Mouse (Mus musculus) mammary gland, adult 2 months (tissue): ENCODE measurements around the gene Hmbs. TPM values are rescaled to one million over a fixed set of nuclear protein-coding genes. Genes with fewer than 3 reads are reported as not detected.

Experiments used
- polyA plus RNA-seq: library from polyadenylated mRNA; depleted of rRNA; stranded (reverse); fragments of >200 nt; gene quantifications from 2 replicates; pipeline ENCODE4 v1.2.3, GENCODE M21; 2012; ENCODE audit warnings: low replicate concordance; rRNA removed

The Hmbs gene
- polyA plus RNA-seq: 41.3 and 52.7 TPM in 2 replicates

GRCm38 (mm10) chr9:44343781-44344421 is at the start of gene Hmbs:
Gene Hmbs (minus strand): TSS chr9:44344228.

GRCm38 (mm10) chr9:44379054-44379834 is 35.2 kb upstream of the Hmbs start, which contains the start of gene Hyou1:
Gene Hyou1 (plus strand): TSS chr9:44379490.

DNA sequence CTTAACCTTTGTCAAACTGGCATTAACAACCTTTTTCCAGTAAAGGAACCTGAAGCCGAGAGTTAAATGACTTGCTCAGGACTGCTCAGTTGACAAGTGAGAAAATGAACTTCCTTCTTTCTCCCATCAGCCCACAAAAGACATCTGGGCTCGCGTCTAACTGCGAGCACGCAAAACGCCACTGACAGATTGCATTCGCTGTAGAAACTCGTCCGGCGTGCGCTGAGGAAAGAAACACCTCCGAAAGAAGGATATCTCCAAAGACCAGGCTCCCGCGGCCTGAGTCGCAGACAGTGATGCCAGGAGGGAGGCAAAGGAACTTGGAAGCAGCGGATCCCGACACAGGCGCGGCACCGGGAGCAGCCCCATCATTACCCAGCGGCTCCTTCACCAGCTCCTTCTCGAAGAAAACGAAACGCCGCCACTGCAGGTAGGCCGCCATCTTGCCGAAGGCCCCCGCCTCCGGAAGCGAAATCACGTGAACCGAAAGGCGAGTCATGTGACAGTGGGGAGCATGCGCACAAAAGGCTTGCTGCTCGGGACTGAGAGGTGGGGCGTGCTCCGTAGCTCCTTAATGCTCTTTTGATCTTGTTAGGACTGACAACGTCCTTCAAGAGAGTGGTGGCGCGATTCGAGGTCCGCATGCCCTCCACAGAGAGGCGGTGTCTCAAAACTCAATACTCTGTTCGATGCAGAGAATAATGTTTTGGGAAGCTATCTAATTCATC is 17.3 kb upstream of the Hmbs start, which contains the start of gene Vps11:
Gene Vps11, minus strand, starts transcription at position 481 of the 728 bp plus-strand sequence.

GRCm38 (mm10) chr9:44334396-44335330 is 9.4 kb downstream of the Hmbs start, which contains the start of gene H2afx:
Gene H2afx (plus strand): TSS chr9:44334694.

DNA sequence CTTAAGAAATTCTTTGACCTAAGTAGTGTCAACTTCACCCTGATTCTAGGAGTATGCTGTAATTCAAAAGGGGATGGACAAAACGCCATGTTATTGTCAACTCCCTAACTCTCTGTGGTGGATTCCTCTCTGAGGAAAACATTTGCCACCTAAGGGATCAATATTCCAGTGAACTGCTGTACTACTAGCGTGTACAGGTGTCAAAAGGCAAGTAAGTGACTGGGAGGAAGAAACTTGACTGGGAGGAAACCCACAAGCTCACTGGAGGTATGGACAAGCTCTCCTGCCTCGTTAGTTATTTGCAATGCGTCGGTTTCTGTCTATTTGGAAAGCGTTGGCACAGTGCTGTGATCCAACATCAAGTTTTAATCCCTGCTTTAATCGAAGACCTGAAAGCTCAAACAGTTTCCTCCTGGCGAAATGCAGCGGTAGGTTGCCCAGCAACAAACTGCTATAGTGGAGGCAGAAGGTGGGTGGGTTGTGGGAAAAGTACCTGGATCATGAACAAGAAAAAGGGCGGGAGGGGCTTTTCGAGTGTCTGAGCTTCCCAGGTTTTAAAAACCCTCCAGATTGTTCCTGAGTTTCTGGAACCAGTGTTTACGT is 18.2 kb downstream of the Hmbs start, which contains the start of gene Dpagt1:
Gene Dpagt1, plus strand, starts transcription at position 252 of the 603 bp plus-strand sequence.

GRCm38 (mm10) chr9:44319887-44320798 is 23.9 kb downstream of the Hmbs start, which contains the start of gene C2cd2l:
Gene C2cd2l (minus strand): TSS chr9:44320285.

GRCm38 (mm10) chr9:44305466-44306079 is 38.5 kb downstream of the Hmbs start, which contains the start of gene Hinfp:
Gene Hinfp (minus strand): TSS chr9:44305671.

GRCm38 (mm10) chr9:44288076-44288958 is 55.7 kb downstream of the Hmbs start, which contains the start of gene Abcg4:
Gene Abcg4 (minus strand): TSS chr9:44288615.

Other genes with a start within 250 kb of the Hmbs start
- 0.14 TPM in 1 of 2 replicates, not detected in the other for gene Mfrp, start 242.5 kb downstream of the Hmbs start, polyA plus RNA-seq
- 24.0 and 37.0 TPM in 2 replicates for gene C1qtnf5, start 237.0 kb downstream of the Hmbs start, polyA plus RNA-seq
- 0.11 and 0.96 TPM in 2 replicates for gene Gm49380, start 230.7 kb downstream of the Hmbs start, polyA plus RNA-seq
- 28.7 and 45.0 TPM in 2 replicates for gene Rnf26, start 230.7 kb downstream of the Hmbs start, polyA plus RNA-seq
- 88.8 and 131 TPM in 2 replicates for gene Mcam, start 209.8 kb downstream of the Hmbs start, polyA plus RNA-seq
- 16.5 and 18.5 TPM in 2 replicates for gene Cbl, start 110.2 kb downstream of the Hmbs start, polyA plus RNA-seq
- gene Ccdc153, start 103.6 kb downstream of the Hmbs start, polyA plus RNA-seq: not detected in 2 replicates
- gene Pdzd3, start 92.8 kb downstream of the Hmbs start, polyA plus RNA-seq: 0.18 and 0.29 TPM in 2 replicates
- 23.6 and 24.3 TPM in 2 replicates for gene Nlrx1, start 75.6 kb downstream of the Hmbs start, polyA plus RNA-seq
- 4.3 and 5.5 TPM in 2 replicates for gene Abcg4, start 55.6 kb downstream of the Hmbs start, polyA plus RNA-seq
- 25.9 and 36.6 TPM in 2 replicates for gene Hinfp, start 38.6 kb downstream of the Hmbs start, polyA plus RNA-seq
- gene C2cd2l, start 23.9 kb downstream of the Hmbs start, polyA plus RNA-seq: 59.1 and 101 TPM in 2 replicates
- gene Dpagt1, start 18.2 kb downstream of the Hmbs start, polyA plus RNA-seq: 54.1 and 77.4 TPM in 2 replicates
- gene H2afx, start 9.5 kb downstream of the Hmbs start, polyA plus RNA-seq: 39.0 and 130 TPM in 2 replicates
- 26.4 and 29.7 TPM in 2 replicates for gene Vps11, start 17.4 kb upstream of the Hmbs start, polyA plus RNA-seq
- 31.4 and 39.4 TPM in 2 replicates for gene Hyou1, start 35.3 kb upstream of the Hmbs start, polyA plus RNA-seq
- gene Slc37a4, start 52.6 kb upstream of the Hmbs start, polyA plus RNA-seq: 34.7 and 86.3 TPM in 2 replicates
- 108 and 225 TPM in 2 replicates for gene Rps25, start 62.9 kb upstream of the Hmbs start, polyA plus RNA-seq
- gene Trappc4, start 63.4 kb upstream of the Hmbs start, polyA plus RNA-seq: 51.8 and 55.7 TPM in 2 replicates
- 33.4 and 39.0 TPM in 2 replicates for gene Ccdc84, start 74.3 kb upstream of the Hmbs start, polyA plus RNA-seq
- 0.22 TPM in 1 of 2 replicates, not detected in the other for gene Foxr1, start 96.9 kb upstream of the Hmbs start, polyA plus RNA-seq
- gene Upk2, start 110.7 kb upstream of the Hmbs start, polyA plus RNA-seq: 20.9 and 24.8 TPM in 2 replicates
- gene Bcl9l, start 138.6 kb upstream of the Hmbs start, polyA plus RNA-seq: 47.0 and 115 TPM in 2 replicates
- 30.5 and 43.7 TPM in 2 replicates for gene Cxcr5, start 217.6 kb upstream of the Hmbs start, polyA plus RNA-seq